Mouse (Mus musculus) embryonic facial prominence, embryonic 15.5 days (tissue): Measurements from ENCODE around the gene Spop. TPM values are rescaled to one million over a fixed set of nuclear protein-coding genes. Genes with fewer than 3 reads are reported as not detected.

ENCODE experiments used
- ATAC-seq: fragments of 200-750 bp; cut with Nextera tagmentation; 2 replicates; pipeline ENCODE4 v1.8.0; 2017; ENCODE audit warnings: low read depth, moderate TSS enrichment; ENCODE audit not compliant: insufficient number of reproducible peaks, low FRiP score, low TSS enrichment
- H3K27ac ChIP-seq: fragments of 300-500 bp; sonication (generic); replicated peaks from 2 replicates; pipeline ENCODE4 v1.5.1; 2015; ENCODE audit warnings: mild to moderate bottlenecking, inconsistent platforms
- H3K27me3 ChIP-seq: fragments of 300-500 bp; sonication (generic); 2 replicates; pipeline ENCODE4 v1.6.1; 2015; ENCODE audit warnings: inconsistent platforms
- H3K36me3 ChIP-seq: fragments of 300-500 bp; sonication (generic); 2 replicates; pipeline ENCODE4 v1.6.1; 2015; ENCODE audit warnings: mild to moderate bottlenecking, inconsistent platforms
- H3K4me1 ChIP-seq: fragments of 300-500 bp; sonication (generic); 2 replicates; pipeline ENCODE4 v1.6.1; 2015; ENCODE audit warnings: inconsistent platforms
- H3K4me2 ChIP-seq: fragments of 300-500 bp; sonication (generic); replicated peaks from 2 replicates; pipeline ENCODE4 v1.6.1; 2015; ENCODE audit warnings: mild to moderate bottlenecking, inconsistent platforms
- H3K4me3 ChIP-seq: fragments of 300-500 bp; sonication (generic); replicated peaks from 2 replicates; pipeline ENCODE4 v1.5.1; 2015; ENCODE audit warnings: mild to moderate bottlenecking, inconsistent platforms
- H3K9ac ChIP-seq: fragments of 300-500 bp; sonication (generic); 2 replicates; pipeline ENCODE4 v1.6.1; 2015; ENCODE audit warnings: inconsistent platforms
- H3K9me3 ChIP-seq: fragments of 300-500 bp; sonication (generic); replicated peaks from 2 replicates; pipeline ENCODE4 v1.6.1; 2016; ENCODE audit warnings: inconsistent platforms
- WGBS: fragments of 180-500 bp; shearing (Covaris S2); methylation state at CpG from one replicate; pipeline ENCODE4 v1.1.7; 2015; 5-methylcytosine and 5-hydroxymethylcytosine counted together
- polyA plus RNA-seq: library from polyadenylated mRNA; unstranded; fragments of >200 nt; fragmentation: Nextera tagmentation; extraction: Ambion mirVana; gene quantifications from 2 replicates; pipeline ENCODE4 v1.2.1, GENCODE M21; 2015

Gene Spop
- polyA plus RNA-seq, 1 experiment from 2014 or later, result 172 TPM

GRCm38 (mm10) chr11:95479458-95479857 is 65.6 kb downstream of the Spop start:
- Histone ChIP-seq H3K4me1 (no peaks in the 10 kb centered on the region), H3K4me2 (no peak overlapping the region), H3K9ac (no peak overlapping the region), H3K27me3 (no peaks in the 10 kb centered on the region), H3K9me3 (no peaks in the 10 kb centered on the region), H3K4me3 (no peak overlapping the region), H3K27ac (no peak overlapping the region), H3K36me3 (peaks cover 39% of the 10 kb centered on the region)
- 81% methylated on average over 4 of the region's 4 CpGs for WGBS
- no peak for ATAC-seq

GRCm38 (mm10) chr11:95480662-95481061 is 66.8 kb downstream of the Spop start:
- ATAC-seq, result no peak
- peaks cover 50% of the 10 kb centered on the region for H3K36me3 ChIP-seq

GRCm38 (mm10) chr11:95485634-95486033 is 71.8 kb downstream of the Spop start:
- Histone ChIP-seq H3K9me3 (no peaks in the 10 kb centered on the region), H3K27ac (no peak overlapping the region), H3K4me1 (no peaks in the 10 kb centered on the region), H3K4me2 (no peak overlapping the region), H3K36me3 (peaks cover 77% of the 10 kb centered on the region), H3K4me3 (no peak overlapping the region), H3K9ac (no peak overlapping the region), H3K27me3 (no peaks in the 10 kb centered on the region)
- 94% methylated on average over 18 of the region's 18 CpGs for WGBS
- no peak for ATAC-seq

More at GRCm38 (mm10) chr11:95480662-95481061, 66.8 kb downstream of the Spop start:
- Histone ChIP-seq H3K27me3 (no peaks in the 10 kb centered on the region), H3K4me2 (no peak overlapping the region), H3K4me1 (no peaks in the 10 kb centered on the region), H3K9ac (no peak overlapping the region), H3K4me3 (no peak overlapping the region), H3K27ac (no peak overlapping the region), H3K9me3 (no peaks in the 10 kb centered on the region)
- 92% methylated on average over 4 of the region's 4 CpGs for WGBS

- H3K4me2 ChIP-seq, result no peak overlapping the region
- no peak overlapping the region for H3K27ac ChIP-seq
- no peaks in the 10 kb centered on the region for H3K4me1 ChIP-seq
- no peak overlapping the region for H3K4me3 ChIP-seq
- no peaks in the 10 kb centered on the region for H3K27me3 ChIP-seq
- H3K36me3 ChIP-seq, result peaks cover 85% of the 10 kb centered on the region
- no peaks in the 10 kb centered on the region for H3K9me3 ChIP-seq
- ATAC-seq, result no peak
- no peak overlapping the region for H3K9ac ChIP-seq
- 96% methylated on average over 2 of the region's 2 CpGs for WGBS
Measured at GRCm38 (mm10) chr11:95487237-95487636, 73.4 kb downstream of the Spop start.

GRCm38 (mm10) chr11:95490104-95490503 is 76.2 kb downstream of the Spop start:
- Histone ChIP-seq H3K9me3 (no peaks in the 10 kb centered on the region), H3K9ac (no peak overlapping the region), H3K27me3 (no peaks in the 10 kb centered on the region), H3K27ac (no peak overlapping the region), H3K4me1 (no peaks in the 10 kb centered on the region), H3K4me3 (no peak overlapping the region), H3K36me3 (peaks cover 83% of the 10 kb centered on the region), H3K4me2 (no peak overlapping the region)
- 68% methylated on average over 14 of the region's 14 CpGs for WGBS
- ATAC-seq, result no peak

DNA sequence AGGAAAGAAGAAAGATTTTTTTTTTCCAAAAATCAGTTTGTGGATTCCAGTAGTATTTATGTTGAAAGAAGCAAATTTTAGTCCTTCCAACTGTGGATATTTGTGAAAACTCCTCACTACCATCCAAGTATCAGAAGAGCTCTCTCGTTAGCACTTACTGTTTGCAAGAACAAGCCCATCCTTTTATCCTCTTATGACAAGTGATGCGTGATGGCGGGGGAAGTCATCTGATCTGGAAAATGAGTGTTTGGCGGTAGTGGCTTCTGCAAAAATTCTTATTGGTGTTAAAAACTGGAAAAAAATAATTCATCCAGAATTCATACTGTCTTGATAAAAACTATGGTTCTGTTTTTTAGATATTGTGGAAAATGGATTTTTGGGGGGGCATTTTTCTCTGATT is 78.4 kb downstream of the Spop start:
- 58% methylated on average over 4 of the region's 4 CpGs for WGBS
- no peaks in the 10 kb centered on the region for H3K27me3 ChIP-seq
- H3K27ac ChIP-seq, result no peak overlapping the region
- H3K4me1 ChIP-seq, result no peaks in the 10 kb centered on the region
- no peaks in the 10 kb centered on the region for H3K9me3 ChIP-seq
- H3K9ac ChIP-seq, result no peak overlapping the region
- ATAC-seq, result no peak
- H3K4me2 ChIP-seq, result no peak overlapping the region
- peaks cover 71% of the 10 kb centered on the region for H3K36me3 ChIP-seq
- no peak overlapping the region for H3K4me3 ChIP-seq

DNA sequence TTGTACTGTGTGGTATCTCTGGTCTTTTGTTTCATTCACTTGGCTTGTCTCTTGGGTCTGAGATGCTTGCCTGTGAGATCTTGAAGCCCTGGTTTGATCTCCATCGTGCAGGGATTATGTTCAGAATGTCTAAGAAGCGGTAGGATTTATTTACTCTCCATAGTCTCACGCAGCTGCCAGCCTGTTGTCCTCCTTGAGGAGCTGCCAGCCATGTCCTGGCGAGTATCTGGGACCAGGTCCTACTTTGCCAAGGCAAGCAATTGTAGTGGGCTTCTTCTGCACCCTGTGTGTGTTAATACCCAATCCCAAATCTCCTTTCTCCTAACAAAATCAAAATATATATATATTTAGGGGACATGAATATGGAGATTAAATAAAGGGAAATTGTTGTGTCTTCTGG is 79.1 kb downstream of the Spop start:
- Histone ChIP-seq H3K9me3 (no peaks in the 10 kb centered on the region), H3K4me2 (no peak overlapping the region), H3K4me3 (no peak overlapping the region), H3K9ac (no peak overlapping the region), H3K27ac (no peak overlapping the region), H3K27me3 (no peaks in the 10 kb centered on the region), H3K36me3 (peaks cover 68% of the 10 kb centered on the region), H3K4me1 (no peaks in the 10 kb centered on the region)
- ATAC-seq, result no peak
- WGBS, result 75% methylated on average over 4 of the region's 4 CpGs

GRCm38 (mm10) chr11:95493950-95494349 is 80.1 kb downstream of the Spop start:
- no peaks in the 10 kb centered on the region for H3K27me3 ChIP-seq
- no peak overlapping the region for H3K4me3 ChIP-seq
- WGBS, result 76% methylated on average over 9 of the region's 9 CpGs
- peaks cover 61% of the 10 kb centered on the region for H3K36me3 ChIP-seq
- ATAC-seq, result no peak
- H3K4me2 ChIP-seq, result no peak overlapping the region
- H3K27ac ChIP-seq, result no peak overlapping the region
- H3K4me1 ChIP-seq, result no peaks in the 10 kb centered on the region
- H3K9me3 ChIP-seq, result no peaks in the 10 kb centered on the region
- no peak overlapping the region for H3K9ac ChIP-seq

- 65% methylated on average over 3 of the region's 3 CpGs for WGBS
- Histone ChIP-seq H3K27me3 (no peaks in the 10 kb centered on the region), H3K9me3 (no peaks in the 10 kb centered on the region), H3K27ac (no peak overlapping the region), H3K4me1 (no peaks in the 10 kb centered on the region), H3K4me3 (no peak overlapping the region), H3K36me3 (peaks cover 57% of the 10 kb centered on the region), H3K4me2 (no peak overlapping the region), H3K9ac (no peak overlapping the region)
- no peak for ATAC-seq
Measured at GRCm38 (mm10) chr11:95494374-95494773, 80.5 kb downstream of the Spop start.

DNA sequence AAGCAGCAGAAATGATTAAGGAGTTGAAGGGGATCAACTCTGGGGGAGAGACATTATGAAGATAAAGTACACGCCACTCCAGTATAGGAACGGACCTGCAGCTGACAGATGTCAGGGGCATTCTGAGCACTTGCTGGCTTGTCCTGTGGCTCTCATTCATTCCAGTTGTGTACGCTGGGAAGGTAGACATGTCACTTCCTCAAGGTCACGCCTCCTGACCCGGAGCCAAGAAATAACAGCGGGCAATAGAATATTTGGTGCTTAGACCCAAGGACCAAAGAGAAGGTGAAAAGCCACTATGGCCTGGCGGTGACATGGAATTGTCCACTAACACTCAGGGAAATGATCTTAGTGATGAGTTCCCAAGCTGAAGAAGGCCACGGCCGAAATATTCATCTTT is 82.0 kb downstream of the Spop start:
- H3K4me3 ChIP-seq, result no peak overlapping the region
- H3K4me1 ChIP-seq, result no peaks in the 10 kb centered on the region
- no peak for ATAC-seq
- no peaks in the 10 kb centered on the region for H3K27me3 ChIP-seq
- peaks cover 45% of the 10 kb centered on the region for H3K36me3 ChIP-seq
- no peak overlapping the region for H3K4me2 ChIP-seq
- H3K27ac ChIP-seq, result no peak overlapping the region
- no peak overlapping the region for H3K9ac ChIP-seq
- no peaks in the 10 kb centered on the region for H3K9me3 ChIP-seq
- 88% methylated on average over 9 of the region's 9 CpGs for WGBS

DNA sequence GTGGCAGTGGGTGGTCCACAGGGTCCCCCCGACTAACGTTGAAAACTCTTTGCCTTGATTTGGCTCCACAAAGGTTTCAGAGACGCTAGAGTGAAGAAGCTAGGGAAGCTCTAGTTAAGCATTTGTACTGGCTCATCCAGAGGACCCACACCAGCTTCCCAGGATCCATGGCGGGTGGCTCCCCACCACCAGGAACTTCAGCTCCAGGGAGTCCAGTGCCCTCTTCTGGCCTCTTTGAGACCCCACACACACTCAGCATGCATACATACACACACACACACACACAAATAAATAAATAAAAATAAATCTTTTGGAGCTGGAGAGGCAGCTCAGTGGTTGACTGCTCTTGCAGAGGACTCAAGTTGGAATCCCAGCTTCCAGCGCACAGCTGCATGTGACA is 84.0 kb downstream of the Spop start:
- no peaks in the 10 kb centered on the region for H3K9me3 ChIP-seq
- ATAC-seq, result no peak
- H3K36me3 ChIP-seq, result peaks cover 35% of the 10 kb centered on the region
- no peaks in the 10 kb centered on the region for H3K4me1 ChIP-seq
- H3K27ac ChIP-seq, result no peak overlapping the region
- no peaks in the 10 kb centered on the region for H3K27me3 ChIP-seq
- no peak overlapping the region for H3K9ac ChIP-seq
- WGBS, result 92% methylated on average over 5 of the region's 5 CpGs
- no peak overlapping the region for H3K4me2 ChIP-seq
- no peak overlapping the region for H3K4me3 ChIP-seq

- no peak for ATAC-seq
- H3K4me1 ChIP-seq, result no peaks in the 10 kb centered on the region
- peaks cover 12% of the 10 kb centered on the region for H3K36me3 ChIP-seq
- no peak overlapping the region for H3K4me3 ChIP-seq
- no peaks in the 10 kb centered on the region for H3K9me3 ChIP-seq
- no peaks in the 10 kb centered on the region; the same call in 1 of the 2 replicates for H3K27me3 ChIP-seq
- 47% methylated on average over 4 of the region's 4 CpGs for WGBS
- H3K4me2 ChIP-seq, result no peak overlapping the region
- H3K27ac ChIP-seq, result no peak overlapping the region
- no peak overlapping the region for H3K9ac ChIP-seq
Measured at GRCm38 (mm10) chr11:95500412-95500811, 86.5 kb downstream of the Spop start.
